Mouse (Mus musculus): Measurements from ENCODE around the gene Gm28729. TPM values are rescaled to one million over a fixed set of nuclear protein-coding genes. Genes with fewer than 3 reads are reported as not detected.

Gm28729 gene
- polyA plus RNA-seq, 1 experiment from 2014 or later, result not detected

DNA sequence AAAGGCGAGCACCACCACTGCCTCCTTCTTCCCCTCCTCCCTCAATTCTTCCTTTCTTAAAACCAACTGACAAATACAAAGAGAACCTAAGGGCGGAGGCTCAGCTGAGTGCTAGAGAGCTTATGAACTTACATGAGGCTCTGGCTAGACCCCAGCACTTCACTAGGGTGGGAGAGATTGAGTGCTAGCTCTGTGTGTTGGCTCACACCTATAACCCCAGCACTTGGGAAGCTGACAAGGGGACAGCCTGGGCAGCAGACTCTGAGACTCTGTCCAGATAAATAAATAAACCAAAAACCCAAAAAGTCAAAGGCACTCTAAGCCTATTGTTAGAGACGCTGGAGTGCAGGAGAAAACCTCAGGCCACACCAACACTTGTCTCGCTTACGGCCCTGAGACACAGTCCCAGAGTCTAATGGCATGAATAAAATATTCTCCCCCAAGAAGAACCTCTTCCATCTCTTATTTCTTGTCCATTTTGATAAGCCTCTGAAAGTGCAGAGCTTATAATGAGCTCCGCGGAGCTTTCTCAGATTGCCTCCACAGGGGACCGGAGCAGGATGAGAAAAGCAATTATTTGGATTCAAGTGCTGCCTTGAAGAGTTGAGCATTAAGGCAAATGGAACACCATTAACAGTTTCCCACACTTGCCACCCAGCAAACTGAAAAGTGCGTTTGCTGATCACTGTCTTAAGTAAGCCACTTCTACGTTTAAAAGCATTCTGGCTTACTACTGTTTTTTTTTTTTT is 64.8 kb downstream of the Gm28729 start:
- Histone ChIP-seq H3K9ac (replicated peaks) (no peak overlapping the region), H3K9me3 (peaks cover 15% of the 10 kb centered on the region), H3K27ac (no peak overlapping the region), H3K27me3 (no peaks in the 10 kb centered on the region), H3K36me3 (peaks cover 24% of the 10 kb centered on the region), H3K4me2 (no peak overlapping the region), H3K4me1 (replicated peaks) (0 out of 2 replicates have a peak, but pooled peaks cover 3% of the 10 kb centered on the region), H3K4me3 (replicated peaks) (no peak overlapping the region)
- WGBS, result 74% methylated on average over 10 of the region's 10 CpGs
- ATAC-seq (ENCODE audit: insufficient number of reproducible peaks, insufficient read depth, low FRiP score, low TSS enrichment, low read depth), result no peak

DNA sequence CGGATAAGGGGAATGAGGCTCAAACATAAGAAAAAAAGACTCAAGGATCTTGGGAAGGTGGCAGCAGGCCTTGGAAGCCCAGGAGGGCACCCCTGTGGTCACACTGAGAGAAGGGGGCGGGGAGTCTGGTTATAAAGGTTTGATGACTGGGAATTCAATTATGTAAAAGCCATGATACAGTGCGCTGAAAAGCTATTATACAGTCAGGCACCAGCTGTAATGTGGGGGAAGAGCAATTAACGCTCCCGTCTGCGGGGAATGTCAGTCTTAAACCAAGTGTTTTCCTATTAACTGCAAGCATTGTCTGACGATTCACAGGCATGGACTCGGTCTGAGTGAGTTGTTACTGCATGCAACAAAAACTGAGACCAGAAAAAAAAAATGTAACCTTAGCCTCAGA is 69.4 kb downstream of the Gm28729 start:
- Histone ChIP-seq H3K27me3 (no peaks in the 10 kb centered on the region), H3K36me3 (no peaks in the 10 kb centered on the region), H3K4me1 (replicated peaks) (0 out of 2 replicates have a peak, but pooled peaks cover 3% of the 10 kb centered on the region), H3K9ac (replicated peaks) (no peak overlapping the region), H3K4me2 (no peak overlapping the region), H3K27ac (no peak overlapping the region), H3K9me3 (no peaks in the 10 kb centered on the region), H3K4me3 (replicated peaks) (no peak overlapping the region)
- 55% methylated on average over 8 of the region's 8 CpGs for WGBS
- ATAC-seq (ENCODE audit: insufficient number of reproducible peaks, insufficient read depth, low FRiP score, low TSS enrichment, low read depth), result no peak

DNA sequence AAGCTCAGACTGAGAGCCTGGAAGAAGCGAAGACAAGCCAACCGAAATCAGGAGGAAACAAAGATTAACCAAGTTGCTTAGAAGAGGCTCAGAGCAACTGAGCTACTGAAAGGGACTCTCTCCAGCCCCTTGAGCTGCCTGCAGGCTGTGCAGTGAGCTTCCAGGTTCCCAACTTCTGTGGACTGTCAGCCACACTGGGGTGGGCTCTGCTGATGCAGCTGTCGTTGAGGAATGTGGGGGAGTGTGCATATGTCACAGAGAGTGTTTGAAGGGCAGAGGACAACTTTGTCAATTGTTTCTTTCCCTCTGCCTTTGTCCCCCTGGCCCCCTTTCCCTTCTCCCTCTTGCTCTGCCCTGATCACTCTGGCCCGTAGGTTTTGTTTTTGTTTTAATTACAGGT is 72.1 kb downstream of the Gm28729 start:
- no peak overlapping the region for H3K9ac ChIP-seq (replicated peaks)
- H3K4me3 ChIP-seq (replicated peaks), result no peak overlapping the region
- WGBS, result 86% methylated on average over 4 of the region's 4 CpGs
- H3K36me3 ChIP-seq, result no peaks in the 10 kb centered on the region
- no peak overlapping the region for H3K27ac ChIP-seq
- H3K27me3 ChIP-seq, result no peaks in the 10 kb centered on the region
- ATAC-seq (ENCODE audit: insufficient number of reproducible peaks, insufficient read depth, low FRiP score, low TSS enrichment, low read depth), result no peak
- H3K4me2 ChIP-seq, result no peak overlapping the region
- H3K9me3 ChIP-seq, result 0 out of 2 replicates have a peak, but pooled peaks cover 3% of the 10 kb centered on the region
- H3K4me1 ChIP-seq (replicated peaks), result 0 out of 2 replicates have a peak, but pooled peaks cover 3% of the 10 kb centered on the region

DNA sequence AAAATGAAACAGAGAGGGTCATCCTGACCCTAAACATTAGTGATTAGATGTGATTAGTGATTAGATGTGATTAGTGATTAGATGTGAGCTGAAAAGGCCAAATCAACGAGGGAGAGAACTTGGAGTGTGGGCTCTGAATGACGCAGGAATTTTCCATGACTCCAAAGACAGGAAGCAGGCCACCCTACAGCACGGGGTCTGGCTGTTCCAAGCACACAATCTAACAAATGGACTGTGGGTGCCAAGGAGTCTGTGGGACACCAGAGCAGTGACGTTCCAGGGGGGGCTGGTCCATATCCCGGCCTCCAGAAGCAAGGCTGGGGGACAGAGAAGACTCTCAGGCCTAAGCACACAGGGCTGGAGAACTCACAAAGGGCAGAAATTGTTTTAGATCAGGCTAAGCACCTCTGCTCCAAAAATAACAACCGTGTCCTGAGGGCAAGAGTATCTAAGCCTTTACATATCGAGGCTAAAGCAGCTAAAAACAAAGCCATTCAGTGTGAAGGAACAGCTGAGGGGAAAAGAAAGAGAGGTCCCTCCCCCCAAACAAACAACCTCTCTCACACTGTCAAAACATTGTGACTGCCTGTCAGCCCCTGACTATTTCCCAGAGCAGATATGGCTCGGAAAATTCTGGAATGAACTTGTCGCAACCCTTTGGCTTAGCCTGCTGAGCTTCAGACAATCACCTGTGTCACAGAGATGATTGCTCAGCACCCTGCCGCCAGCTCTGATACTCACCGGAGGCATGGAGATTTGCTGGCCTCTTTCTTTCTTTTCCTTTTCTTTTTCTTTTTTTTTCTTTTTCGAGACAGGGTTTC is 74.0 kb downstream of the Gm28729 start:
- H3K27me3 ChIP-seq, result no peaks in the 10 kb centered on the region
- 0 out of 2 replicates have a peak, but pooled peaks cover 3% of the 10 kb centered on the region for H3K9me3 ChIP-seq
- WGBS, result 74% methylated on average over 12 of the region's 12 CpGs
- H3K4me2 ChIP-seq, result no peak overlapping the region
- H3K4me3 ChIP-seq (replicated peaks), result no peak overlapping the region
- H3K27ac ChIP-seq, result no peak overlapping the region
- ATAC-seq (ENCODE audit: insufficient number of reproducible peaks, insufficient read depth, low FRiP score, low TSS enrichment, low read depth), result no peak
- no peaks in the 10 kb centered on the region for H3K36me3 ChIP-seq
- H3K9ac ChIP-seq (replicated peaks), result no peak overlapping the region
- H3K4me1 ChIP-seq (replicated peaks), result 0 out of 2 replicates have a peak, but pooled peaks cover 3% of the 10 kb centered on the region

DNA sequence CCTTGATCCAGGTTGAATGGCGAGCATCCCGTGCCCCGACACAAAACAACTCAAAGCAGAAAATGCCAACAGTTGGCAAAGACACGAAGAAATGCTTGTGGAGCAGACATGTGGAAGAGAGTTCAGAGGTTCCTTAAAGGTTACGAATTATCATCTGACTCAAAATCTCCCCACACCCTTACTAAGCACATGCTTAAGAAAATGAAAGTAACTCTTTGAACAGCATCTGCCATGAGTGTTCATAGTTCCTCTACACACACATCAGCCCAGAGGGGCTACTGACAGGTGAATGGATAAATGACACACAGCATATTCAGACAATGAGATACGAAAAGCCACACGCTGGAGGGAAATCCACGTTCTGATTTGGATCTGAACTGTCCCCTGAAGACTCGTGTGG is 75.5 kb downstream of the Gm28729 start:
- ATAC-seq (ENCODE audit: insufficient number of reproducible peaks, insufficient read depth, low FRiP score, low TSS enrichment, low read depth), result no peak
- no peak overlapping the region for H3K4me3 ChIP-seq (replicated peaks)

DNA sequence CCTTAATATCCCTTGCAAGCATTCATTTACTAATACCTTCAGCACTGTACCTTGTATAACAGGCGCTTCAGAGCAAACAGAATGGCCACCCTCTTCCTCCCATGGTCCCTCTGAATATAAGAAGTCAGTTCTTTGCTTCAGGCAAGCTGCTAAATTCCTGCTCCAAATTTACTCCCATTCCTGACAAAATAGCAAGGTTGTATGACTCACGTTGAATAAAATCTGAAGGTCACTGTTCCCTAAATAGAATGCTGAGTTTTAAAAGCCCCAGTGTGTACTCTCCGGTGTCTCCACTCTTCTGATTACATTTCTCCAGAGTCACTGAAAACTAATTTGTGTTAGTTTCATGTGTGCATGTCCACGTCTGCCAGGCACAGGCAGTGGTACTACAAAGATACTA is 79.7 kb downstream of the Gm28729 start:
- Histone ChIP-seq H3K4me3 (replicated peaks) (no peak overlapping the region), H3K27me3 (peaks cover 4% of the 10 kb centered on the region; the same call in 1 of the 2 replicates), H3K4me2 (no peak overlapping the region), H3K36me3 (no peaks in the 10 kb centered on the region), H3K9ac (replicated peaks) (no peak overlapping the region), H3K4me1 (replicated peaks) (no peaks in the 10 kb centered on the region), H3K9me3 (0 out of 2 replicates have a peak, but pooled peaks cover 3% of the 10 kb centered on the region), H3K27ac (no peak overlapping the region)
- no peak for ATAC-seq (ENCODE audit: insufficient number of reproducible peaks, insufficient read depth, low FRiP score, low TSS enrichment, low read depth)
- WGBS, result 75% methylated on average over 4 of the region's 4 CpGs

More for the DNA sequence above, 75.5 kb downstream of the Gm28729 start:
- Histone ChIP-seq H3K36me3 (no peaks in the 10 kb centered on the region), H3K4me2 (no peak overlapping the region), H3K27me3 (no peaks in the 10 kb centered on the region), H3K4me1 (replicated peaks) (no peaks in the 10 kb centered on the region), H3K9ac (replicated peaks) (no peak overlapping the region), H3K9me3 (0 out of 2 replicates have a peak, but pooled peaks cover 3% of the 10 kb centered on the region), H3K27ac (no peak overlapping the region)
- 86% methylated on average over 9 of the region's 9 CpGs for WGBS

DNA sequence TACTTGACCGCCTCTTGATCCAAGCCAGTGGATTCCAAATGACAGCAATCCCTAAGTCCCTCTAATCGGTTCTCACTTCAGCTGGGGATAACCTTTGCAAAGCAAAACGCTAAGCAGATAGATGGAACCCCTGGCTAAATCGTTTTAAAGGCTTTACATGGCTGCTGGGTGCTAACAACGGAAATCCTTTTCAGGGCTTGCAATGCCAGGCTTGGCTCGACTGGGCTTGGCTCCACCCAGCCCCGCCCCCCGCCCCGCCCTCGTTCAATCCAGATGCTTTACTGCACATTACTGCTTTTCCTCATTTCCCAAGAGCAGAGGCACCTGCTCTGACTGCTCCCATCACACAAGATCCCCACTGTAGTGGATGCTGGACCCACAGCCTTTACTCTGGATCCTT is 83.0 kb downstream of the Gm28729 start:
- H3K27ac ChIP-seq, result no peak overlapping the region
- no peaks in the 10 kb centered on the region for H3K9me3 ChIP-seq
- no peak overlapping the region for H3K4me2 ChIP-seq
- no peak for ATAC-seq (ENCODE audit: insufficient number of reproducible peaks, insufficient read depth, low FRiP score, low TSS enrichment, low read depth)
- WGBS, result 33% methylated on average over 10 of the region's 10 CpGs
- peaks cover 12% of the 10 kb centered on the region for H3K27me3 ChIP-seq
- H3K9ac ChIP-seq (replicated peaks), result no peak overlapping the region
- H3K36me3 ChIP-seq, result no peaks in the 10 kb centered on the region
- no peak overlapping the region for H3K4me3 ChIP-seq (replicated peaks)
- peaks cover 18% of the 10 kb centered on the region for H3K4me1 ChIP-seq (replicated peaks)

DNA sequence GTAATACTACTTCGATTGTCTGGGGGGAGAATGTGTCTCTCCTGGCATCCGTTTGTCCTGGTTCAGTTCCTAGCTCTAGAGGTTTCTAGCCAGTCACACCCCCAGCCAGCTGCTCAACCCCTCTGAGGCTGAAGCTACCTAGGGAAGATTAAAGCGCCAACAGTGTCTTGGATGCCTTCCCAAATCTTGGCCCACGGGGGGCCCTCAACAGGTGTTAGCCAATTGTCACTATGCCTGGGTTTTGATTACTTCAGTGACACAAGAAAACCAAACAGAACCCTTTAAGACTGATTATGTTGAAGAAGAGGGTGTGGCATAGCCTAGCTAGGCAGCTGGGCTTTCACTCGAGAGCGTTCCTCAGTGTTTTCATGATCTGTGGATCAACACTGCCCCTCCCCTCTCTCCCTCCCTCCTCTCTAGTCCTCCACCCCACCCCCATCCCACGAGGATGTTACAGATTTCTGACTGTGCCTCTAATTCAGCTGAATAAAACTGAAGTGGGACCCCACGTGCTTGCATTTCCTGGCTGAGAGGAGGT is 86.7 kb downstream of the Gm28729 start:
- ATAC-seq (ENCODE audit: insufficient number of reproducible peaks, insufficient read depth, low FRiP score, low TSS enrichment, low read depth), result peak; percentile 18; the same call in 1 of the 2 replicates

DNA sequence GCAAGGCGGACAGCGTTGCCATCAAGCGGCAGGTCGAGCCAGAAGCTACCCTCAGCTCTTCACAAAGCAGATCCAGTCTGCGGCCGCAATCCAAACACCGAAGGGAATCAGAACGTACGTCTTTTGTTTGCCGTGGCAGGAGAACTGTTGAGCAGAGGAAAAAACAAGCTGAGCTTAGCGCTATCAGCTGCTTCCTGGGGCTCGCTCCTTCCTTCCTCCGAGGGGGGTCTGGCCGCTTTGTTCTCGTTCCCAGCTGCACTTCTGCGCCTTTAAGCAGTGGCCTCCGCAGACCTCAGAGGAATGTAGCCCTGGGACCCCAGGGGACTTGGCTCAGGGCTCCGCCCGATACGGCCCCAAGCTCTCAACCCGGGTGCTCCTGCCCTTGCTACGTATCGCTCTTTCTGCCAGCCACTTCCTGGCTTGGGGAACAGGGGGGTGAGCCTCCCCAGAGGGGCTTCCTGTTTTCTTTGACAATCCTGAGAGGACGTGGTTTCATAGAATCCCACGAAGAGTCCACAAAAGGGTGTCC is 87.2 kb downstream of the Gm28729 start:
- Histone ChIP-seq H3K36me3 (no peaks in the 10 kb centered on the region), H3K4me3 (replicated peaks) (peak overlapping the region; percentile 46), H3K9ac (replicated peaks) (peak overlapping the region; percentile 75), H3K9me3 (no peaks in the 10 kb centered on the region), H3K4me2 (peak overlapping the region; percentile 86), H3K27ac (peak overlapping the region; percentile 67), H3K27me3 (peaks cover 9% of the 10 kb centered on the region; the same call in 1 of the 2 replicates), H3K4me1 (replicated peaks) (peaks cover 38% of the 10 kb centered on the region)
- WGBS, result 1% methylated on average over 25 of the region's 25 CpGs
- peak; percentile 34; the same call in 1 of the 2 replicates for ATAC-seq (ENCODE audit: insufficient number of reproducible peaks, insufficient read depth, low FRiP score, low TSS enrichment, low read depth)

More for the DNA sequence above, 86.7 kb downstream of the Gm28729 start:
- Histone ChIP-seq H3K36me3 (no peaks in the 10 kb centered on the region), H3K4me1 (replicated peaks) (peaks cover 38% of the 10 kb centered on the region), H3K27ac (peak overlapping the region; percentile 67; the same call in 1 of the 2 replicates), H3K4me2 (peak overlapping the region; percentile 86), H3K4me3 (replicated peaks) (peak overlapping the region; percentile 46), H3K9ac (replicated peaks) (peak overlapping the region; percentile 75), H3K27me3 (peaks cover 10% of the 10 kb centered on the region; the same call in 1 of the 2 replicates), H3K9me3 (no peaks in the 10 kb centered on the region)
- WGBS, result 3% methylated on average over 8 of the region's 8 CpGs

DNA sequence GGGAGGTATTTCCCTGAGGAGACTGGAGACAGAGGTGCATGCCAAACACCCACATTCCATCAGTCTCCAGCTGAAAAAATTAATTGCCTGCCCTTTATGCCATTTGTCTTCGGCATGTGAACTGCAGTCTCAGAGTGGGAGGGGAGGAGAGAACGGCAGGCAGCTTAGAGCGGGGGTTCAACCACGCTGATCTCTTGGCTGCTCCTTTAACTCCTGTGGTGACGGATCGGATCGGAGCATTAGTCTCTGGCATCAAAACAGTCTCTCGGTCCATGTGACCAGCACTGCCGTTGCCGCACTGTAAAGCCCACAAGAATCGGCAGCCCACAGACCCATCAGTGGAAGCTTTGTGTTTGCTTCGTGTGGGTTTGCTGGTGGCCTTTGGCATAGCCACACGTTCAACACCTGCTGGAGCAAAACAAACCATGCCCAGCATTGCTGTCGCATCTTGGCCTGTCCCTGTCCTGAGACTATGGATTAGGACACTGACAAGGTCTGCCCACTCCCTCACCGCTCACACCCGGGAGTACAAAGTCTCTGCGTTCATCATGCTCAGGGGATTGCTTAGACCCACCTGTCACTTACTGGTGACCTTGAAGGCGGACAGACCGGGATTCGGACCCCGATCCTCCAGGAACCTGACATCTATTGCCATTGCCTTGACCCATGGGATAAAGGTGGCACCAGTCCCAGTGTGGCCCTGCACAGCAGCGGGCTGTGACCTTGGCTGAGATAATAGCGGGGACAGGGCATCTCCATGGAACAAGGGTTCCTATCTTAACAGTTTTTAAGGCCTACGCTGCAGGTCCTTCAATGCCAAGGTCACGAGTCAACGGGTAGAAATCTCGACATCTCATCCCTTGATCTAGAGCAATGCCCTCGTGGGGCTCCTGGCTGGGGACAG is 87.9 kb downstream of the Gm28729 start:
- Histone ChIP-seq H3K36me3 (no peaks in the 10 kb centered on the region), H3K9me3 (no peaks in the 10 kb centered on the region), H3K4me3 (replicated peaks) (peak overlapping the region; percentile 46), H3K4me1 (replicated peaks) (peaks cover 38% of the 10 kb centered on the region), H3K27ac (peak overlapping the region; percentile 67), H3K4me2 (peak overlapping the region; percentile 86), H3K27me3 (peaks cover 9% of the 10 kb centered on the region; the same call in 1 of the 2 replicates), H3K9ac (replicated peaks) (peak overlapping the region; percentile 75)
- ATAC-seq (ENCODE audit: insufficient number of reproducible peaks, insufficient read depth, low FRiP score, low TSS enrichment, low read depth), result 0 out of 2 replicates have a peak, but pooled peaks have one; percentile 16
- WGBS, result 16% methylated on average over 28 of the region's 28 CpGs
